Mouse (Mus musculus): ENCODE data around the gene Gpc5. TPM values are rescaled to one million over a fixed set of nuclear protein-coding genes. Genes with fewer than 3 reads are reported as not detected.

Gene Gpc5
- not detected in 2 replicates for polyA plus RNA-seq (2012; ENCODE audit: insufficient read depth, insufficient read length, low replicate concordance, missing spikeins)

GRCm38 (mm10) chr14:115092081-115092480 is at the start of gene Gpc5:
Gene Gpc5, plus strand, starts transcription at chr14:115092215.
- H3K4me1 ChIP-seq (ENCODE audit: control insufficient read depth, insufficient read depth, low read length) = peaks cover 6% of the 10 kb centered on the region
- H3K4me3 ChIP-seq (ENCODE audit: insufficient read depth, low read depth, low read length) = peak within 1 kb of the TSS; percentile 64
- TF ChIP-seq CTCF (IDR thresholded peaks at IDR 0.05; ENCODE audit: insufficient read depth, low read depth, low read length) (no peak), POLR2A (IDR thresholded peaks at IDR 0.05; ENCODE audit: insufficient read depth, low read depth, low read length) (no peak)
- under 1% methylated on average over 31 of the region's 31 CpGs for WGBS
- no peak within 1 kb of the TSS for H3K27ac ChIP-seq (ENCODE audit: insufficient read depth, low read depth, low read length)

GRCm38 (mm10) chr14:115042660-115043059 is 49.4 kb upstream of the Gpc5 start:
- no peak for TF ChIP-seq POLR2A (IDR thresholded peaks at IDR 0.05; ENCODE audit: insufficient read depth, low read depth, low read length)
- no peak for TF ChIP-seq CTCF (IDR thresholded peaks at IDR 0.05; ENCODE audit: insufficient read depth, low read depth, low read length)
- Histone ChIP-seq H3K4me1 (ENCODE audit: control insufficient read depth, insufficient read depth, low read length) (peaks cover 4% of the 10 kb centered on the region; the same call in 1 of the 2 replicates), H3K27ac (ENCODE audit: insufficient read depth, low read depth, low read length) (no peak overlapping the region), H3K4me3 (ENCODE audit: insufficient read depth, low read depth, low read length) (no peak overlapping the region)
- WGBS = 11% methylated on average over 4 of the region's 4 CpGs

- TF ChIP-seq POLR2A (IDR thresholded peaks at IDR 0.05; ENCODE audit: insufficient read depth, low read depth, low read length) = no peak
- no peak for TF ChIP-seq CTCF (IDR thresholded peaks at IDR 0.05; ENCODE audit: insufficient read depth, low read depth, low read length)
- Histone ChIP-seq H3K4me1 (ENCODE audit: control insufficient read depth, insufficient read depth, low read length) (peaks cover 4% of the 10 kb centered on the region; the same call in 1 of the 2 replicates), H3K27ac (ENCODE audit: insufficient read depth, low read depth, low read length) (no peak overlapping the region), H3K4me3 (ENCODE audit: insufficient read depth, low read depth, low read length) (no peak overlapping the region)
- 97% methylated on average over 5 of the region's 5 CpGs for WGBS
These were observed 48.0 kb upstream of the Gpc5 start for GRCm38 (mm10) chr14:115044016-115044415.

- H3K4me1 ChIP-seq (ENCODE audit: control insufficient read depth, insufficient read depth, low read length) = no peaks in the 10 kb centered on the region
- no peak overlapping the region for H3K4me3 ChIP-seq (ENCODE audit: insufficient read depth, low read depth, low read length)
- H3K27ac ChIP-seq (ENCODE audit: insufficient read depth, low read depth, low read length) = no peak overlapping the region
- TF ChIP-seq POLR2A (IDR thresholded peaks at IDR 0.05; ENCODE audit: insufficient read depth, low read depth, low read length) = no peak
- TF ChIP-seq CTCF (IDR thresholded peaks at IDR 0.05; ENCODE audit: insufficient read depth, low read depth, low read length) = no peak
- WGBS = 82% methylated on average over 3 of the region's 3 CpGs
These were observed 46.3 kb upstream of the Gpc5 start for GRCm38 (mm10) chr14:115045712-115046111.

GRCm38 (mm10) chr14:115047316-115047715 is 44.7 kb upstream of the Gpc5 start:
- TF ChIP-seq CTCF (IDR thresholded peaks at IDR 0.05; ENCODE audit: insufficient read depth, low read depth, low read length) (no peak), POLR2A (IDR thresholded peaks at IDR 0.05; ENCODE audit: insufficient read depth, low read depth, low read length) (no peak)
- H3K4me3 ChIP-seq (ENCODE audit: insufficient read depth, low read depth, low read length) = no peak overlapping the region
- WGBS = 98% methylated on average over 3 of the region's 3 CpGs
- no peak overlapping the region for H3K27ac ChIP-seq (ENCODE audit: insufficient read depth, low read depth, low read length)
- no peaks in the 10 kb centered on the region for H3K4me1 ChIP-seq (ENCODE audit: control insufficient read depth, insufficient read depth, low read length)

- no peak overlapping the region for H3K4me3 ChIP-seq (ENCODE audit: insufficient read depth, low read depth, low read length)
- TF ChIP-seq CTCF (IDR thresholded peaks at IDR 0.05; ENCODE audit: insufficient read depth, low read depth, low read length) (no peak), POLR2A (IDR thresholded peaks at IDR 0.05; ENCODE audit: insufficient read depth, low read depth, low read length) (no peak)
- H3K4me1 ChIP-seq (ENCODE audit: control insufficient read depth, insufficient read depth, low read length) = no peaks in the 10 kb centered on the region
- WGBS = 87% methylated on average over 5 of the region's 5 CpGs
- H3K27ac ChIP-seq (ENCODE audit: insufficient read depth, low read depth, low read length) = no peak overlapping the region
These were observed 43.8 kb upstream of the Gpc5 start for GRCm38 (mm10) chr14:115047990-115048862.

GRCm38 (mm10) chr14:115048863-115049566 is 43.0 kb upstream of the Gpc5 start:
- 64% methylated on average over 5 of the region's 5 CpGs for WGBS
- no peak for TF ChIP-seq POLR2A (IDR thresholded peaks at IDR 0.05; ENCODE audit: insufficient read depth, low read depth, low read length)
- no peak overlapping the region for H3K4me3 ChIP-seq (ENCODE audit: insufficient read depth, low read depth, low read length)
- H3K4me1 ChIP-seq (ENCODE audit: control insufficient read depth, insufficient read depth, low read length) = no peaks in the 10 kb centered on the region
- no peak overlapping the region for H3K27ac ChIP-seq (ENCODE audit: insufficient read depth, low read depth, low read length)

GRCm38 (mm10) chr14:115049831-115050230 is 42.2 kb upstream of the Gpc5 start:
- no peak for TF ChIP-seq CTCF (IDR thresholded peaks at IDR 0.05; ENCODE audit: insufficient read depth, low read depth, low read length)
- no peak for TF ChIP-seq POLR2A (IDR thresholded peaks at IDR 0.05; ENCODE audit: insufficient read depth, low read depth, low read length)
- Histone ChIP-seq H3K4me1 (ENCODE audit: control insufficient read depth, insufficient read depth, low read length) (no peaks in the 10 kb centered on the region), H3K27ac (ENCODE audit: insufficient read depth, low read depth, low read length) (no peak overlapping the region), H3K4me3 (ENCODE audit: insufficient read depth, low read depth, low read length) (no peak overlapping the region)

All from olfactory bulb, adult 2 months (tissue).